Mouse (Mus musculus) adipocyte (in vitro differentiated cells): ENCODE measurements around the gene Cyp2s1.

Experiments used
- DNase-seq: peaks from one replicate; pipeline ENCODE4 v3.0.0-alpha.2; 2016; ENCODE audit warnings: low spot score

Gene Cyp2s1

DNA sequence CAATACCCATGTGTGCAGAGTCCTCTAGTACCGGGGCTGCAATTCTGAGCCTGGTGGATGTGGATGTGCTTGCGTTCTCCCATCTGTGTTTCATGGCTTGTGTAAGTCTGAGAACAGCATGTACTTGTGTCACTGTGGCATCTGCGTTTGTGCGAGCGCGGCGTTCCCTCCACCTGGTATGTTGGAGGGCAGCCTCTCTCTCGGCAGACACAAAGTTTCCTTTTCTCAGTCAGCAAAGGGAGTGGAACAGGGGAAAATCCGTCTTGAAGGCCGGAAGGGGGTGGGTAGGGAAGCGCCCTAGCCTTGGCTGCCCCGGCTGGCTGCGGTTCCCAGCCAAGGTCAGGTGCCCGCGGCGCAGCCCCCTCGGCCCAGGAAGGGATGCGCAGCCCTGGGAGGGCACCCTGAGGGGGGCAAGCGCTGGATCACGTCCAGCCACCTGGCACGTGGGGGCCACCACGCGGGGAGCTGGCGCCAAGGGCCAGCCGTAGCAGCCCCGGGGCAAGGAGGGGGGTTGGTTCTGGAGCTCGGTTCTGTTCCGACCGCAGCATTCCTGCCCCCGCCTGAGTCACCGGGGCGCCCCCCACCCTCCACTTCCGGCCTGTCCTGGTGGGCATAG lies 35.3 kb downstream of the Cyp2s1 start:
- no peak for DNase-seq

DNA sequence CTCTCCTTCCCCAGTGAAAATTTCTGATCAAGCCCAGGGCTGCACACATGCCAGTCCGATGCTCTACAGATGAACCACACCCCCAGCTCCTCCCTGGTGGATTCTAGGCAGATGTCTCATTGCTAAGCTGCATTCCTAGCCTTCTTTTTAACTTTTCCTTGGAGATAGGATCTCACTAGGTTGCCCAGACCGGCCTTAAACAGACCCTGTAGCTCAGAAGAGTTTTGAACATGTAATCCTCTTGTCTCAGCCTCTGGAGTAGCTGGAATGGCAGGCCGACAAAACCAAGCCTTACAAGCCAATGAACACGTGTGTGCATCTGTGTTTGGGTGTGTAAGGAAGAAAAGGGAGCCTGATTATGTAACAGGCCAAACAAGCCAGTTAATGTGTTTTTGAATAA lies 36.0 kb downstream of the Cyp2s1 start:
- no peak for DNase-seq

DNA sequence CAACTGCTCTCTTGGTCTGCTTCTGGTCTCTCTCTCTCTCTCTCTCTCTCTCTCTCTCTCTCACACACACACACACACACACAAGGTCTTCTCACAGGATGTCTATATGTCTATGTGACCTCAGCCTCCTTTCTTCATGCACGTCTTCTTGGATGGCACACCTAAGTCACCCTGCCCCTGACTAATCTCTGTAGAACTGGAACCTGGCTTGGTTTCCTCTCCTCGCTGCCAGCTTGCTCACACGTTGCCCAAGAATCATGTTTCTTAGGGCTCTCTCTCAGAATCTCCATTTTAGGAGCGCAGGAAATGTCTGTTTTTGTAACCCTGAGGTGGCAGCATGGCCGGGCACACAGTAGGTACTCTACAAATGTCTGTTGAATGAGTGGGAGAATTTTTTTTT lies 36.7 kb downstream of the Cyp2s1 start:
- no peak for DNase-seq

- no peak for DNase-seq
These were observed 48.5 kb downstream of the Cyp2s1 start for GRCm38 (mm10) chr7:25768229-25768628.

GRCm38 (mm10) chr7:25766108-25766507 lies 50.6 kb downstream of the Cyp2s1 start:
- no peak for DNase-seq

DNA sequence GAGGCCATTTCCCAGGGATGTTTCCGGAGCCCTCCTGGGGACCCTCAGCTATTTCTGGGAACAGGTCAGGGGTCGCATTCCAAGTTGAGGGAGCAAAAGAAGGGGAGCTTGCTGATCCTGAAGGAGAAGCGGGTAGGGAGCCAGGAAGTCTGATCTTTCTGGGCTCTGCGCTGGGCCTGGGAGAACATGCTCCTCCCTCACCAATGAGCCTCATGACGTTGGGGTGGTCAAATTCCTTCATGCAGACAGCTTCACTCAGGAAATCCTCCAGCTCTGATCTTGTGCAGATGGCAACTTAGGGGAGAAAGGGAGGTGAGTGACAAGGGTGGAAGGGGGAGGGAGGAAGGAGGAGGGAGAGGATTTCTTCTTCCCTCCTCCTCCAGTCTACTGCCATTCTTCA lies 52.5 kb downstream of the Cyp2s1 start:
- DNase-seq, result no peak

- DNase-seq, result no peak
These were observed 53.0 kb downstream of the Cyp2s1 start for GRCm38 (mm10) chr7:25763678-25764077.

- DNase-seq, result peak; percentile 77
These were observed 55.4 kb downstream of the Cyp2s1 start for GRCm38 (mm10) chr7:25761354-25761753.

- peak; percentile 86 for DNase-seq
These were observed 60.7 kb downstream of the Cyp2s1 start for GRCm38 (mm10) chr7:25756011-25756410.

- no peak for DNase-seq
These were observed 61.3 kb downstream of the Cyp2s1 start for GRCm38 (mm10) chr7:25755468-25755833.

GRCm38 (mm10) chr7:25754738-25755467 lies 61.8 kb downstream of the Cyp2s1 start, which contains the start of gene Hnrnpul1:
Hnrnpul1 (minus strand) TSS chr7:25754757.
- peak; percentile 98 for DNase-seq

DNA sequence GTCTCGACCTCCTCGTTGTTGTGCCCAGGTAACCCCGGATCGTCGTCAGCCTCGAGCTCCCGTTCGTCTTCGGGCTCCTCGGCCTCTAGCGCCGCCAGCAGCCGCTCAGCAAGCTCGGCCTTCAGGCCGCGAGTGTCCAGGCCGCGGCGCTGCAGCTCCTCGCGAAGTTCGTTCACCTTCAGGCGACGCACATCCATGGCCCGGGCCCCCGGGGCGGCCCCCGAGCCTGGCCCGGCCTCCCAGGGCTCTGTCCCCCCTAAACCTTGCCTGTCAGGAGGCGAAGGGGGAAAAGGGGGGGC lies 62.3 kb downstream of the Cyp2s1 start:
- no peak for DNase-seq

DNA sequence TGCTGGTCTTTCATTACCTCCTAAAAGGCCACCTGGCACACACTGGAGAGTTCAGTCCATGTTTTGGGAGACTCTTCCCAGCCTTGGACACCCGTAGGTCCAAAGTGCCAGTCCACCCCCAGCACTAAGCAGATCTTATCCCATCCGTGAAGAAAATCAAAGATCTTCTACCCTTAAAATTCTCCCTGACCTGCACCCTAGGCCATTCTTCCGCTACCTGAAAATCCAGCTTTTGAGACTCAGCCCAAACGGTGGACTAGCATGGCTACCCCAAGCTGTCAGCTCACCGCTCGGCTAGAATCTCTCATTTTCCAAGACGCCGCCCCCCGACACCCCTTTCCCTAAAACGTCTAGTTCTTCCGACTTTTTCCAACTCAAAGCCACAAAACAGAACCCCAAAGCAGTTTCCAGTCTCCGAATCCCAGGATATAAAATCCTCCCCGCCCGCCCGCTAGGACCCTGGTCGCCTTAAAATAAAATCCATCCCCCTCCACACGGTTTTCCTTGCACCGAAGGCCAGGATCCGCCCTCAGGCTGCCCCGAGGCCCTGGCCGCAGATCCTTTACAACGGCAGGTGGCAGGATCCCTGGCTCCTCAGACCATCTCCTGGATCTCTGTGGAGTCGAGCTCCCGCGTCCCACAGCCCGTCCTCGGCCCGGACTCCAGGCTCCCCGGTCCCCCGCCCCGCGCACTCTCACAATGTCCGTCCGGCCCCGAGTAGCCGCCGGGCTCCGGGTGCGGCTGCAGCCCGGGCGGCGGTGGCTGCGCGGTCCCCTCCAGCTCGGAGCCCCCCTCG lies 62.9 kb downstream of the Cyp2s1 start:
- DNase-seq, result peak; percentile 22

DNA sequence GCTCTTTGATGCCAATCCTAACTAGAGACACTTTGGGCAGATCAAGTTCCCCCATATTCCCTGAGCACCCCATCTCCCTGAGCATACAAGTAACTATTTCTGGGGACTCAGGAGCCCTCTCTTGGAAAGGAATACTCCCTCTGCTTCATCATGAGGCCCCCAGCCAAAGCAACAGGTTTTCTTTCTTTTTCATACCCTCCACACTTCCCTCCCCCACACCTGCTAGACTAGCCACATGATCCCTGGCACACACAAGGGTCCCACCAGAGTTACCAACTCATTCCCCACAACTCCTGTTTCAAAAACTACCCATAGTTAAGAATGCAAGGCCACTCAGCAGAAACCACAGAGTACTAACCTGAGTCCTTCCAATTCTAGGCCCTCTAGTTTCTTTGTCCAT lies 63.6 kb downstream of the Cyp2s1 start:
- DNase-seq, result no peak
